Mouse (Mus musculus) MEL (cell line): Measurements from ENCODE around the gene Cd70.

ENCODE experiments used
- BHLHE40 ChIP-seq: IDR thresholded peaks from 2 replicates; pipeline ENCODE4 v1.6.1; 2012; ENCODE audit warnings: low read depth, mild to moderate bottlenecking, inconsistent platforms, low read length, improper control_type of control experiment, borderline replicate concordance
- CTCF ChIP-seq, 3 experiments: IDR thresholded peaks in 2 of 3; conservative IDR thresholded peaks in 1 of 3; 2 replicates each; pipeline ENCODE4 v1.5.1; 2011 to 2012; ENCODE audit warnings: low read length in 3 of 3, low read depth in 2 of 3, mild to moderate bottlenecking in 2 of 3, improper control_type of control experiment in 1 of 3, inconsistent platforms in 1 of 3, mixed read lengths in 1 of 3, moderate library complexity in 1 of 3; ENCODE audit not compliant: control insufficient read depth in 1 of 3, insufficient read depth in 1 of 3, poor library complexity in 1 of 3, severe bottlenecking in 1 of 3
- E2F4 ChIP-seq: IDR thresholded peaks from 2 replicates; pipeline ENCODE4 v1.6.1; 2011; ENCODE audit warnings: low read depth, low read length, improper control_type of control experiment, borderline replicate concordance
- MAFK ChIP-seq: IDR thresholded peaks from 2 replicates; pipeline ENCODE4 v1.6.1; 2011; ENCODE audit warnings: low read depth, mild to moderate bottlenecking, low read length, improper control_type of control experiment, borderline replicate concordance
- MEF2A ChIP-seq: IDR thresholded peaks from 2 replicates; pipeline ENCODE4 v1.6.1; 2014; ENCODE audit warnings: low read depth, mild to moderate bottlenecking, inconsistent platforms, low read length, improper control_type of control experiment; ENCODE audit not compliant: poor library complexity, insufficient replicate concordance, severe bottlenecking; ENCODE audit errors: extremely low read depth
- MYC ChIP-seq: IDR thresholded peaks from 2 replicates; pipeline ENCODE4 v1.6.1; 2011; ENCODE audit warnings: low read depth, mild to moderate bottlenecking, low read length, improper control_type of control experiment, moderate library complexity
- POLR2A ChIP-seq, 2 experiments: IDR thresholded peaks; 2 replicates each; pipeline ENCODE4 v1.6.1; 2011 to 2012; ENCODE audit warnings: low read length in 2 of 2, mild to moderate bottlenecking in 2 of 2, control low read depth in 1 of 2, improper control_type of control experiment in 1 of 2, low read depth in 1 of 2, moderate library complexity in 1 of 2; ENCODE audit not compliant: control insufficient read depth in 1 of 2, insufficient read depth in 1 of 2, poor library complexity in 1 of 2
- POLR2AphosphoS2 ChIP-seq: IDR thresholded peaks from 2 replicates; pipeline ENCODE4 v1.6.1; 2011; ENCODE audit warnings: low read length, improper control_type of control experiment
- POLR2AphosphoS5 ChIP-seq: IDR thresholded peaks from 2 replicates; pipeline ENCODE4 v1.6.1; 2012; ENCODE audit warnings: low read depth, borderline replicate concordance, mild to moderate bottlenecking, inconsistent platforms, low read length, moderate library complexity, mixed read lengths
- SMC3 ChIP-seq: IDR thresholded peaks from 2 replicates; pipeline ENCODE4 v1.6.1; 2011; ENCODE audit warnings: low read depth, low read length, improper control_type of control experiment
- TAL1 ChIP-seq: IDR thresholded peaks from 2 replicates; pipeline ENCODE4 v1.6.1; 2012; ENCODE audit warnings: mild to moderate bottlenecking, inconsistent platforms, low read length, moderate library complexity, mixed read lengths
- UBTF ChIP-seq: IDR thresholded peaks from 2 replicates; pipeline ENCODE4 v1.6.1; 2012; ENCODE audit warnings: low read depth, mild to moderate bottlenecking, inconsistent platforms, low read length, improper control_type of control experiment, moderate library complexity, borderline replicate concordance; ENCODE audit not compliant: insufficient read depth
- ZC3H11A ChIP-seq: IDR thresholded peaks from 2 replicates; pipeline ENCODE4 v1.6.1; 2012; ENCODE audit warnings: low read depth, mild to moderate bottlenecking, inconsistent platforms, low read length, improper control_type of control experiment
- ZNF384 ChIP-seq: IDR thresholded peaks from 2 replicates; pipeline ENCODE4 v1.6.1; 2012; ENCODE audit warnings: low read depth, mild to moderate bottlenecking, inconsistent platforms, low read length, improper control_type of control experiment

GRCm38 (mm10) chr17:57172378-57172777 lies 22.8 kb upstream of the Cd70 start:
- TF ChIP-seq POLR2A (IDR thresholded peaks at IDR 0.05; ENCODE audit: control insufficient read depth in 1 of 2, insufficient read depth in 1 of 2, low read depth in 1 of 2, low read length in 2 of 2, poor library complexity in 1 of 2) (no peak), BHLHE40 (no peak), POLR2AphosphoS2 (no peak), SMC3 (no peak), E2F4 (no peak), CTCF (IDR thresholded peaks at IDR 0.05 in 2 of 3, conservative IDR thresholded peaks at IDR 0.05 in 1 of 3; ENCODE audit: control insufficient read depth in 1 of 3, insufficient read depth in 1 of 3, low read depth in 2 of 3, low read length in 3 of 3, poor library complexity in 1 of 3, severe bottlenecking in 1 of 3) (no peak), UBTF (no peak), ZNF384 (no peak), MEF2A (no peak), MYC (no peak), POLR2AphosphoS5 (no peak), TAL1 (no peak), ZC3H11A (no peak), MAFK (no peak)
